Mouse (Mus musculus) spleen, postnatal 4 days (tissue): Measurements from ENCODE around the gene Cd207.

ENCODE experiments used
- DNase-seq, 2 experiments: peaks; one replicate each; pipeline ENCODE4 v3.0.0; 2022; ENCODE audit warnings: low spot score in 2 of 2

Cd207 gene

GRCm38 (mm10) chr6:83677757-83678156 is at the start of gene Cd207:
Cd207 (minus strand) TSS chr6:83677857.
- no peak for DNase-seq

GRCm38 (mm10) chr6:83727178-83727577 is 49.5 kb upstream of the Cd207 start:
- no peak for DNase-seq

GRCm38 (mm10) chr6:83722526-83722925 is 44.9 kb upstream of the Cd207 start:
- no peak for DNase-seq

- no peak for DNase-seq
Observed at GRCm38 (mm10) chr6:83717026-83717425, 39.4 kb upstream of the Cd207 start.

GRCm38 (mm10) chr6:83715461-83716196 is 38.0 kb upstream of the Cd207 start:
- no peak for DNase-seq

- no peak for DNase-seq
Observed at GRCm38 (mm10) chr6:83714221-83715123, 36.8 kb upstream of the Cd207 start.

- DNase-seq: no peak
Observed at GRCm38 (mm10) chr6:83713271-83714136, 35.8 kb upstream of the Cd207 start.

GRCm38 (mm10) chr6:83711725-83712475 is 34.2 kb upstream of the Cd207 start:
- no peak for DNase-seq

- peak in 1 of 2 experiments; percentile 40 for DNase-seq
Observed at GRCm38 (mm10) chr6:83711067-83711675, 33.5 kb upstream of the Cd207 start, which contains the start of gene Vax2. Vax2 (plus strand) TSS chr6:83711264.

GRCm38 (mm10) chr6:83710361-83711066 is 32.9 kb upstream of the Cd207 start:
- no peak for DNase-seq

GRCm38 (mm10) chr6:83707738-83708510 is 30.3 kb upstream of the Cd207 start:
- no peak for DNase-seq

GRCm38 (mm10) chr6:83704701-83705100 is 27.0 kb upstream of the Cd207 start:
- DNase-seq: no peak

GRCm38 (mm10) chr6:83704294-83704693 is 26.6 kb upstream of the Cd207 start:
- DNase-seq: no peak

GRCm38 (mm10) chr6:83703722-83704078 is 26.0 kb upstream of the Cd207 start:
- no peak for DNase-seq

- no peak for DNase-seq
Observed at GRCm38 (mm10) chr6:83703000-83703721, 25.5 kb upstream of the Cd207 start.

GRCm38 (mm10) chr6:83702146-83702999 is 24.7 kb upstream of the Cd207 start:
- DNase-seq: no peak

GRCm38 (mm10) chr6:83701001-83701400 is 23.3 kb upstream of the Cd207 start:
- no peak for DNase-seq

- DNase-seq: no peak
Observed at GRCm38 (mm10) chr6:83699971-83700370, 22.3 kb upstream of the Cd207 start.
